Mouse (Mus musculus): ENCODE measurements around the gene Olfr644.

Olfr644 gene

DNA sequence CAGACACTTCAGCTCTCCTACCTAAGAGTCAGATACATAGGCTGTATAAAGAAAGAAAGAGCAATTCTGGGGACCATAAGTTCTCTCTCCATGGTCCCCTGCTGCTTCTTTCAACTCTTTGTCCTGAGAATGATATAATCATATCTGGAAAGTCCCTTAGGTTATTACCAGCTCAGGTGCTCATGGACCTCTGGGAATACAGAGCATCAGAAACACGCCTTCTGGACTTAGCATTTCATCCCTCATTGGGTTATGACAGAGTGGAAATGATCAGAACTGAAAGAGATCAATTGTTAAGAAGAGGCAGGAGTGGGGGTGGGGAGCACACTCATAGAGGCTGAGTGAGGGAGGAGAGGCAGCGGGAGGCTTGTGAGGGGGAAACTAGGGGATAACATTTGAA, at the start of gene Olfr644:
Olfr644 (minus strand) TSS at position 101 of the 400 bp plus-strand sequence.
- DNase-seq (ENCODE audit: low spot score in 2 of 2), result no peak

DNA sequence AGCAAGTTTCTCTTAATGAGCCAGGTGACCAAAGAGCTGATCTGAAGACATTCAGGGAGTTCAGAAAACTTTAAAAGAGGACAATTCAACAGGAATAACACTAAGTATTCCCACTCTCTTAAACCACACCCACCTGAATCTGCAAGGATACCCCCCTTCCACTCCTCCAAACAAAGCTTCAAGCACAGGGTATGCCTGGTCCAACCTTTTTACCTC, 33.0 kb upstream of the Olfr644 start, which contains the start of gene Olfr646:
Olfr646 (plus strand) TSS at position 117 of the 216 bp plus-strand sequence.
- DNase-seq (ENCODE audit: low spot score in 2 of 2), result no peak

DNA sequence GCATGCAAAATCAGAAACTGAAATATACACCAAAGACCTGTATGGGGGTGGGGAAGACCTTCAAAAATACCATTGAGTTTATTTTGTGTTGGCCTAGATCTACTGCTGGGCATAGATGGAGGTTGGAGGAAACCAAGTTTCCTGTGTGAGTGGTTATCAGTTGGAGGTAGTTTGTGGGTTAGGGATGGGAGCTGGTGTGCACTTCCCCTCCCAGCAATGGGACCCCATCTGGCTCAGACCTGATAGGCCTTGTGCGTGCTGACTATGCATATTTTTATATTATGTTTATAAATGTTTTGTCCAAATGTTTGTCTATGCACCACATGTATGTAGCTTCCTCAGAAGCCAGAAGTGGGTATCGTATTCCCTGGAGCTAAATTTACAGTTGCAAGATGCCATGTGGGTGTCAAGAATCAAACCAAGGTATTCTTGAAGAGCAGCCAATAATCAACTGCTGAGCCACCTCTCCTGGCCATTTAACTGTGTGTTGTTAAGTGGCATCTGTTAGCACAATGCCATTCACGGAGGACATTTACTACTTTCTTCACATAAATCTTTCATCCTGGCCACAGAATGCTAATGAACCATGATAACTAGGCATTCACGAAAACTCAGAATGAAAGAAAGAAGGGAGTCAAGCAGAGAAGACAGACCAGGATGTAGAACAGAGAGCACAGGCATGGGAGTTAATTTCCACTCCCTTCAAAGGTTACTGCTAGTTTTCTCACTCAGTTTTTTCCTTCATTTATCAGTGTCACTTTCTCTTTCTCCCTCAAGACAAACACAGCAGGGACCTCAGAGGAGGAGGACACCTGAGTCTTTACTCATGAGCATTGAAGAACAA, 32.5 kb upstream of the Olfr644 start:
- no peak for DNase-seq (ENCODE audit: low spot score in 2 of 2)

DNA sequence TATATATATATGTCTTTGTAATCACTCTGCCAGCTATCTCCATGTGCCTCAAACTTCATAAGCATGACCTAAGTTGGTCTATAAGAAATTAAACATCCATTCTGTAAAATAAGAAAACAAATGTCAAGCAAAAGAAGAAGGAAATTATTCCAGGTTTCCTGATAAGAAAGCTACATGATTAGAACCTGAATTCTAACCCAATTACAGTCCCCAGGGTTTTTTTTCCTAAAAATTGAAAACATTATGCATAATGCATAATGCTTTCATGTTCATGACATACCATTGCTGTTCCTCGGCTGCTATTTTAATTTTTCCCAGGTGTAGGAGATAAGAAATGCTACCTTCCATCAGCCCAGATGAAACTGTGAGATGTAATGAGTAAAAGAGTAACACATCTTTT, 13.7 kb upstream of the Olfr644 start, which contains the start of gene Olfr645:
Olfr645 (minus strand) TSS at position 101 of the 400 bp plus-strand sequence.
- DNase-seq (ENCODE audit: low spot score in 2 of 2), result no peak

DNA sequence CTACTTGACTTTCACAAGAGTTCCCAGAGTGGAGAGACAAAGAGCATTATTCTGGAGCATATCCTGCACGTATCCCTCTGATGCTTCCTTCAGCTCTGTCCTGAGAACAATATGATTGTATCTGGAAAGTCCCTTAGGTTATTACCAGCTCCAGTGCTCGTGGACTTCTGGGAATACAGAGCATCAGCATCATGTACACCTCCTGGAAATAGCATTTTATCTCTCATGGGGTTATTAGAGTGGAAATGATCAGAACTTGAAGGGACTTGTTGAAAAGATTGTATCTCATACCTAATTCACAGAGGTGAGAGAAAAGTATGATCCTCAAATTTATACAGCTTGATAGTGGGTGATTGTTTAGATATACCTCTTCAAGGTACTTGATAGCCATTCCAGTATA, 10.3 kb downstream of the Olfr644 start, which contains the start of gene 4930516K23Rik:
4930516K23Rik (minus strand) TSS at position 101 of the 400 bp plus-strand sequence.
- no peak for DNase-seq (ENCODE audit: low spot score in 2 of 2)

DNA sequence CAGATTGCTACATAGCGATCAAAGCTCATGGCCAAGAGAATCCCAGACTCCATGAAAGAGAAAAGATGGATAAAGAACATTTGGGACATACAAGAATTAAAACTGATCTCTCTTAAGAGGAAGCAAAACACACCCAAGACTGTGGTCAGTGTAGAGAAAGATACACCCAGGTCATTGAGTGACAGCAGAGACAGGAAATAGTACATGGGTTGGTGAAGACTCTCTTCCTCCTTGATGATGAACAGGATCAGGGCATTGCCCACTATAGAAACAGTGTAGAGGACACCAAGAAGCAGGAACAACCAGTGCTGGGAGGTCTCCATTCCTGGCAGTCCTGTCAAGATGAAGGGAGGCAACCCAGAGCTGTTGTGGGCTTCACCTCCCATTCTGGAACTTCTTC, 12.5 kb downstream of the Olfr644 start:
- DNase-seq (ENCODE audit: low spot score in 2 of 2), result no peak

DNA sequence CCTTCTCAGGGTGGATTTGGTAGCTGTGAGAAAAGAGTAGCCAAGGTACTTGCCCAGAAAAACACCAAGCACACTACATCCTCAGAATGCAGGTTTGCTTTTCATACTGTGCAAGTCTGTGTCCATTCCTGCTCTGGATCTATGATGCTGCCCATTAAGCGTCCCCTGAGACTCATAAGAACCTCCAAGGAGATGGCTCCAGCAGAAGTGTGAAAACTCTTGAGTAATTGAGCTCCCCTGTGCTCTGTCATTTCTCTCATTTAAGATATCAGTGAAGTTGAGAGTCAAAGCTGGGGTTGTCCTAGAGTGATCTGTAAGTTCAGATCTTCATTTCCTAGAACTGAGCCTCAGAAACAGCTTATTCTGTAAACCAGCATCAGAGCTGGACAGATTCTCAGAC, 19.1 kb downstream of the Olfr644 start, which contains the start of gene Olfr642:
Olfr642 (minus strand) TSS at position 101 of the 400 bp plus-strand sequence.
- no peak for DNase-seq (ENCODE audit: low spot score in 2 of 2)

DNA sequence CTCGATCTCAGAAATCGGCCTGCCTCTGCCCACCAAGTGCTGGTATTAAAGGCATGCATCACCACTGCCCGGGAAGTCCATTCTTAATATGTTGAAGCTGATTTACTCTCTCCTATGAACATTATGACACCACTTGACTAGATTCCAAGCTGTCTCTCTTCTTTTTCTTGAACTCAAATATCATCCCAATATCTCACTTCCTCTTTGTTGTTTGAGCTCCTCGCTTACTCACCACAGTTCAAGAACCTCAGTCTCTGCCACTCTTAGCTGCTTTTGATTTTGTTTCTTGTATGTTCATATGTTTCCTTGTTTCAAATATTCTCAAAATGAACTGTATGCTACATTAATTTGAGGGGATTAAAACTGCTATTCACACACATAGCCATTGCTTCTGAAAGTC, 20.9 kb downstream of the Olfr644 start:
- DNase-seq (ENCODE audit: low spot score in 2 of 2), result no peak

DNA sequence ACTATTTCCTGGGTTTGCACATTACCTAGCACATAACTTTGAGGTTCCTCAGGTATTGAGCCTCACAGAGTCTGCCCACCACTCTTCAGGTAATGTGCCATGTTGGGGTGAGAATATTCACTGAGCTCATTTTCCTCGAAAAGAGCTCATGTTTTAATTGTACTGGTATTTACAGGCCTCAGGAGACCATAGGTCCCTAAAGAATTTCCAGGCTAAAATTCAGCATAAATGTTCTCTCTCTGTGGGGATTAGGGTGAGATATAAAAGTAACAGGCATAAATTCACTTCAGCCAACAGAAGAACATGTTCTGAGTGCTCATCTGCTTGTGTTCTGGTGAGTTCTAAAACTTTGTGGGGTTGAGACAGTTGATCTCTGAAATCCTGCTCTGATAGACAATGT, 36.5 kb downstream of the Olfr644 start, which contains the start of gene Olfr641:
Olfr641 (plus strand) TSS at position 301 of the 400 bp plus-strand sequence.
- no peak for DNase-seq (ENCODE audit: low spot score in 2 of 2)

DNA sequence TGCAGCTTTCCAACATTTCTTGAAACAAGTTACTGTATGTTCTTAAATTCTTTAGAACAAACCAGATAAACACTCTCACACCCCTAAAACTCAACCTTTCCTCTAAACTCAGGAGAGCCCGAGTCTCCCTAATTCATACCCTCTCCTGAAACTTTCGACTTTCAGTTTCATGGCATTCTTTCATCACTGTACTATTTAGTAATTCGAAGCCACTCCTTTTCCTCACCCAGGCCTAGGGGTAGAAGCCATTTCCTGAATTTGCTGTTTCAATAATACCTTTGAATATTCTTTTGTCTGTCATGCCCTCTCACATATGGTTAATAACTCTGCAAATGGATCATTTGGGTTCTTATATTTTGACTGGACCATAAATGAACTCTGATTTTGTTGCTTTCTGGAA, 44.7 kb downstream of the Olfr644 start:
- DNase-seq (ENCODE audit: low spot score in 2 of 2), result no peak

DNA sequence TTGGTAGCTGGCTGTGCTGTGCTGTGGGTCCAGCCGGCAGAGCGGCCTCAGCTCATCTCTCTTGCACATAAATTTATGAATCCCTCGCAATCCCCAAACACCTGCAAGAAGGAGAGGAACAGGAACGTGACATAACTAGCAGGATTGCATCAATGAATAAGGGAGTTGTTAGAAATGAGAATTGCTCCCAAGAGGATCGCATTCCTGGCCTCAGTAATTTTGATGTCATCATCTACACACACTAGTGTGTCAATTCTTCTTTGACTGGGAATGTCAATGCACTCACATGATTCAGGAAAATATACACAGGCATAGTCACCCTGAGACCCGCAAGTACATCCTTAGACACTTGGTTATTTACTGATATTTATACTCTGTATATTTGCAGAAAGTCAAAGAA, 46.2 kb downstream of the Olfr644 start, which contains the start of gene Olfr640:
Olfr640 (minus strand) TSS at position 101 of the 400 bp plus-strand sequence.
- no peak for DNase-seq (ENCODE audit: low spot score in 2 of 2)

DNA sequence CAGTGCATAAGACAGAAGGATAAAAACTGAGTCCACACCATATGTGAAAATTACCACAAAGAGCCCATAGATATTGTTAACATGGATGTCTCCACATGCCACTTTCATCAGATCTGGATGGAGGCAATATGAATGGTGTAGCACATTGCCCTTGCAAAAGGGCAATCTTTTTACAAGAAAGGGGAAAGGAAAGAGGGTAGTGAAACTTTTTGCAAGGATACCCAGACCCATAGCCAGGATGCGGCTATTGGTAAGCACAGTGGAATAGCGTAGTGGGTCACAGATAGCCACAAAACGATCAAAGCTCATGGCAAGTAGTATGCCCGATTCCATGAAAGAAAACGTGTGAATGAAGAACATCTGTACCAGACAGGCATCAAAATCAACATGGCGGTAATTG, 50.0 kb downstream of the Olfr644 start:
- DNase-seq (ENCODE audit: low spot score in 2 of 2), result no peak

DNA sequence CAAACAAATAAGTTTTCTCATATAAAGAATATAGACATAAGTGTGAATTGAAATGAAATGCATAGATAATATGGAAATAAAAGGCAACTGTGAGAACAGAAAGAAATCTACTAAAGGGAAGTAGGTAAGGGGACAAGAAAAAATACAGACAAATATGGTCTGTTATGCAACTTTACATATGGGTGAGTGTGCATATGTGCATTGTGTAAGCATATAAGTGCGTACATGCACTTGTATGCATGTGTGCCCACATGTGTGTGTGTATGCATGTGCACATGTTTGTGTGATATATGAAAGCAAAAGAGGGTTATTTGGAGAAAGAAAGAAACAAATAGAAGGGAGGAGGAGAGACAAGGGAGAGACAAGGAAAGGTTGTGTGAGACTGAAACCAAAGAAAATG, 52.7 kb downstream of the Olfr644 start:
- DNase-seq (ENCODE audit: low spot score in 2 of 2), result no peak

DNA sequence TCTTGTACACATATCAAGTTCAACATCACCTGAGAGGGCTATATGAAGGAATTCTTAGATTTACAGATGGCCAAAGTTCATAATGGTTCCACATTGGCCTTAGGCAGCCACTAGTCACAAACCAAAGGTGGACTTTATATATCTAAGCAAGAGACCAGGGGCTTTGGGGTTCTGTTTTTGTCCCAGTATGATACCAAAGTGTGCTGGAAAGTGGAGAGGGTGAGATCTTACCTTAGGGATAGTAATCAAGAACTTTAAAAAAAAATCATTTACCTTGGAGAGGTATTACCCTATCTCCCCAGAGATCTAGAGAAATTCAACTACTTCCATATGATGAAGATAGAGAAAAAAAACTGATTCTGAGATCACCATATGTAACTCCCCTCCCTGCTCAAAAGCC, 54.5 kb downstream of the Olfr644 start, which contains the start of gene Olfr639:
Olfr639 (minus strand) TSS at position 101 of the 400 bp plus-strand sequence.
- DNase-seq (ENCODE audit: low spot score in 2 of 2), result no peak

Data from natural killer cell, adult 2 months (primary cell).